Mouse (Mus musculus): ENCODE measurements around the gene Gm960. TPM values are rescaled to one million over a fixed set of nuclear protein-coding genes. Genes with fewer than 3 reads are reported as not detected.

Gm960 gene
- polyA plus RNA-seq, 1 experiment from 2014 or later, result 5.4 TPM

- Histone ChIP-seq H3K9ac (no peak overlapping the region), H3K4me2 (replicated peaks) (no peak overlapping the region), H3K27ac (replicated peaks) (no peak overlapping the region), H3K4me1 (no peaks in the 10 kb centered on the region), H3K36me3 (no peaks in the 10 kb centered on the region), H3K4me3 (replicated peaks) (no peak overlapping the region), H3K9me3 (replicated peaks) (no peaks in the 10 kb centered on the region), H3K27me3 (no peaks in the 10 kb centered on the region)
- ATAC-seq (ENCODE audit: insufficient number of reproducible peaks, low FRiP score, low TSS enrichment, low read depth), result no peak
Observed at GRCm38 (mm10) chr19:4666815-4667214, 31.7 kb downstream of the Gm960 start.

GRCm38 (mm10) chr19:4658156-4658555, 40.3 kb downstream of the Gm960 start:
- no peak for ATAC-seq (ENCODE audit: insufficient number of reproducible peaks, low FRiP score, low TSS enrichment, low read depth)
- H3K27me3 ChIP-seq, result no peaks in the 10 kb centered on the region
- H3K36me3 ChIP-seq, result no peaks in the 10 kb centered on the region
- no peaks in the 10 kb centered on the region for H3K4me1 ChIP-seq
- no peak overlapping the region for H3K4me2 ChIP-seq (replicated peaks)
- H3K27ac ChIP-seq (replicated peaks), result no peak overlapping the region
- WGBS, result 87% methylated on average over 5 of the region's 5 CpGs
- H3K4me3 ChIP-seq (replicated peaks), result no peak overlapping the region
- no peaks in the 10 kb centered on the region for H3K9me3 ChIP-seq (replicated peaks)
- no peak overlapping the region for H3K9ac ChIP-seq

GRCm38 (mm10) chr19:4646917-4647492, 51.5 kb downstream of the Gm960 start:
- H3K9me3 ChIP-seq (replicated peaks), result no peaks in the 10 kb centered on the region
- 55% methylated on average over 11 of the region's 11 CpGs for WGBS
- ATAC-seq (ENCODE audit: insufficient number of reproducible peaks, low FRiP score, low TSS enrichment, low read depth), result no peak

GRCm38 (mm10) chr19:4644271-4644670, 54.2 kb downstream of the Gm960 start:
- WGBS, result 40% methylated on average over 10 of the region's 10 CpGs
- no peak overlapping the region for H3K4me3 ChIP-seq (replicated peaks)
- H3K27me3 ChIP-seq, result no peaks in the 10 kb centered on the region
- H3K36me3 ChIP-seq, result no peaks in the 10 kb centered on the region
- ATAC-seq (ENCODE audit: insufficient number of reproducible peaks, low FRiP score, low TSS enrichment, low read depth), result no peak
- no peak overlapping the region for H3K4me2 ChIP-seq (replicated peaks)
- no peak overlapping the region for H3K9ac ChIP-seq
- H3K4me1 ChIP-seq, result no peaks in the 10 kb centered on the region
- H3K27ac ChIP-seq (replicated peaks), result no peak overlapping the region
- H3K9me3 ChIP-seq (replicated peaks), result no peaks in the 10 kb centered on the region

More at GRCm38 (mm10) chr19:4646917-4647492, 51.5 kb downstream of the Gm960 start:
- H3K4me1 ChIP-seq, result no peaks in the 10 kb centered on the region
- no peaks in the 10 kb centered on the region for H3K27me3 ChIP-seq
- H3K9ac ChIP-seq, result no peak overlapping the region
- H3K4me2 ChIP-seq (replicated peaks), result no peak overlapping the region
- H3K36me3 ChIP-seq, result no peaks in the 10 kb centered on the region
- H3K4me3 ChIP-seq (replicated peaks), result no peak overlapping the region
- H3K27ac ChIP-seq (replicated peaks), result no peak overlapping the region

GRCm38 (mm10) chr19:4635986-4636385, 62.5 kb downstream of the Gm960 start:
- H3K27ac ChIP-seq (replicated peaks), result no peak overlapping the region
- no peaks in the 10 kb centered on the region for H3K36me3 ChIP-seq
- H3K27me3 ChIP-seq, result no peaks in the 10 kb centered on the region
- H3K4me3 ChIP-seq (replicated peaks), result no peak overlapping the region
- 69% methylated on average over 4 of the region's 4 CpGs for WGBS
- no peaks in the 10 kb centered on the region for H3K9me3 ChIP-seq (replicated peaks)
- no peak for ATAC-seq (ENCODE audit: insufficient number of reproducible peaks, low FRiP score, low TSS enrichment, low read depth)
- H3K4me2 ChIP-seq (replicated peaks), result no peak overlapping the region
- H3K9ac ChIP-seq, result no peak overlapping the region
- no peaks in the 10 kb centered on the region for H3K4me1 ChIP-seq

- no peak for ATAC-seq (ENCODE audit: insufficient number of reproducible peaks, low FRiP score, low TSS enrichment, low read depth)
- no peak overlapping the region for H3K27ac ChIP-seq (replicated peaks)
- H3K9me3 ChIP-seq (replicated peaks), result no peaks in the 10 kb centered on the region
- no peak overlapping the region for H3K4me3 ChIP-seq (replicated peaks)
- WGBS, result 0% methylated on average over 1 of the region's 1 CpGs
- H3K9ac ChIP-seq, result no peak overlapping the region
- no peaks in the 10 kb centered on the region for H3K27me3 ChIP-seq
- no peak overlapping the region for H3K4me2 ChIP-seq (replicated peaks)
- H3K36me3 ChIP-seq, result 0 out of 2 replicates have a peak, but pooled peaks cover 3% of the 10 kb centered on the region
- H3K4me1 ChIP-seq, result peaks cover 31% of the 10 kb centered on the region
Observed at GRCm38 (mm10) chr19:4628819-4629218, 69.6 kb downstream of the Gm960 start.

- no peaks in the 10 kb centered on the region for H3K27me3 ChIP-seq
- under 1% methylated on average over 35 of the region's 35 CpGs for WGBS
- H3K4me2 ChIP-seq (replicated peaks), result peak overlapping the region; percentile 73
- ATAC-seq (ENCODE audit: insufficient number of reproducible peaks, low FRiP score, low TSS enrichment, low read depth), result peak; percentile 25
- peaks cover 28% of the 10 kb centered on the region for H3K36me3 ChIP-seq
- peak overlapping the region; percentile 93 for H3K27ac ChIP-seq (replicated peaks)
- H3K4me1 ChIP-seq, result peaks cover 35% of the 10 kb centered on the region
- H3K9ac ChIP-seq, result peak overlapping the region; percentile 88
- H3K9me3 ChIP-seq (replicated peaks), result no peaks in the 10 kb centered on the region
- H3K4me3 ChIP-seq (replicated peaks), result peak overlapping the region; percentile 90
Observed at GRCm38 (mm10) chr19:4625829-4626535, 72.5 kb downstream of the Gm960 start.

- Histone ChIP-seq H3K36me3 (peaks cover 33% of the 10 kb centered on the region), H3K4me2 (replicated peaks) (peak within 1 kb of the TSS; percentile 73), H3K9me3 (replicated peaks) (no peaks in the 10 kb centered on the region), H3K27ac (replicated peaks) (peak within 1 kb of the TSS; percentile 93), H3K27me3 (no peaks in the 10 kb centered on the region), H3K4me3 (replicated peaks) (peak within 1 kb of the TSS; percentile 90), H3K9ac (peak within 1 kb of the TSS; percentile 88), H3K4me1 (peaks cover 35% of the 10 kb centered on the region)
- WGBS, result under 1% methylated on average over 64 of the region's 64 CpGs
- ATAC-seq (ENCODE audit: insufficient number of reproducible peaks, low FRiP score, low TSS enrichment, low read depth), result peak; percentile 88
Observed at GRCm38 (mm10) chr19:4625179-4625828, 73.2 kb downstream of the Gm960 start, which contains the start of gene Rce1. TSS of gene Rce1 (minus strand) at chr19:4625641.

- Histone ChIP-seq H3K36me3 (peaks cover 33% of the 10 kb centered on the region), H3K4me1 (peaks cover 35% of the 10 kb centered on the region), H3K4me3 (replicated peaks) (peak overlapping the region; percentile 90), H3K9me3 (replicated peaks) (no peaks in the 10 kb centered on the region), H3K27me3 (no peaks in the 10 kb centered on the region), H3K4me2 (replicated peaks) (peak overlapping the region; percentile 65), H3K27ac (replicated peaks) (peak overlapping the region; percentile 93; the same call in 1 of the 2 replicates), H3K9ac (peak overlapping the region; percentile 88)
- ATAC-seq (ENCODE audit: insufficient number of reproducible peaks, low FRiP score, low TSS enrichment, low read depth), result no peak
- WGBS, result 26% methylated on average over 4 of the region's 4 CpGs
Observed at GRCm38 (mm10) chr19:4624406-4625178, 73.9 kb downstream of the Gm960 start.

GRCm38 (mm10) chr19:4624006-4624405, 74.5 kb downstream of the Gm960 start:
- no peaks in the 10 kb centered on the region for H3K27me3 ChIP-seq
- H3K4me1 ChIP-seq, result peaks cover 35% of the 10 kb centered on the region
- H3K27ac ChIP-seq (replicated peaks), result no peak overlapping the region
- 0 out of 2 replicates have a peak overlapping the region, but pooled peaks have one; percentile 88 for H3K9ac ChIP-seq
- WGBS, result 90% methylated on average over 12 of the region's 12 CpGs
- H3K36me3 ChIP-seq, result peaks cover 33% of the 10 kb centered on the region
- no peak overlapping the region for H3K4me2 ChIP-seq (replicated peaks)
- no peak for ATAC-seq (ENCODE audit: insufficient number of reproducible peaks, low FRiP score, low TSS enrichment, low read depth)
- H3K4me3 ChIP-seq (replicated peaks), result no peak overlapping the region
- no peaks in the 10 kb centered on the region for H3K9me3 ChIP-seq (replicated peaks)

- H3K9me3 ChIP-seq (replicated peaks), result no peaks in the 10 kb centered on the region
- no peaks in the 10 kb centered on the region for H3K27me3 ChIP-seq
- 91% methylated on average over 9 of the region's 9 CpGs for WGBS
- no peak overlapping the region for H3K4me3 ChIP-seq (replicated peaks)
- H3K4me2 ChIP-seq (replicated peaks), result no peak overlapping the region
- peaks cover 33% of the 10 kb centered on the region for H3K36me3 ChIP-seq
- no peak overlapping the region for H3K9ac ChIP-seq
- no peak overlapping the region for H3K27ac ChIP-seq (replicated peaks)
- no peak for ATAC-seq (ENCODE audit: insufficient number of reproducible peaks, low FRiP score, low TSS enrichment, low read depth)
- H3K4me1 ChIP-seq, result peaks cover 32% of the 10 kb centered on the region
Observed at GRCm38 (mm10) chr19:4623419-4623818, 75.0 kb downstream of the Gm960 start.

Measured in embryonic facial prominence, embryonic 15.5 days (tissue).